Mouse (Mus musculus): Measurements from ENCODE around the gene Pank4.

Gene Pank4

GRCm38 (mm10) chr4:154963901-154964580, at the start of gene Pank4:
TSS of gene Pank4 (plus strand) at chr4:154964123.
- no peak for DNase-seq (ENCODE audit: extremely low spot score, low read depth, low spot score)

- DNase-seq (ENCODE audit: extremely low spot score, low read depth, low spot score) = no peak
Observed at GRCm38 (mm10) chr4:154914252-154914651, 49.7 kb upstream of the Pank4 start.

GRCm38 (mm10) chr4:154914707-154915106, 49.2 kb upstream of the Pank4 start:
- DNase-seq (ENCODE audit: extremely low spot score, low read depth, low spot score) = no peak

GRCm38 (mm10) chr4:154915286-154915685, 48.6 kb upstream of the Pank4 start:
- no peak for DNase-seq (ENCODE audit: extremely low spot score, low read depth, low spot score)

GRCm38 (mm10) chr4:154916662-154917061, 47.3 kb upstream of the Pank4 start:
- DNase-seq (ENCODE audit: extremely low spot score, low read depth, low spot score) = no peak

- DNase-seq (ENCODE audit: extremely low spot score, low read depth, low spot score) = no peak
Observed at GRCm38 (mm10) chr4:154922291-154922690, 41.6 kb upstream of the Pank4 start.

GRCm38 (mm10) chr4:154922931-154923330, 41.0 kb upstream of the Pank4 start:
- no peak for DNase-seq (ENCODE audit: extremely low spot score, low read depth, low spot score)

GRCm38 (mm10) chr4:154925413-154925812, 38.5 kb upstream of the Pank4 start:
- DNase-seq (ENCODE audit: extremely low spot score, low read depth, low spot score) = no peak

- no peak for DNase-seq (ENCODE audit: extremely low spot score, low read depth, low spot score)
Observed at GRCm38 (mm10) chr4:154926969-154927898, 36.7 kb upstream of the Pank4 start.

- no peak for DNase-seq (ENCODE audit: extremely low spot score, low read depth, low spot score)
Observed at GRCm38 (mm10) chr4:154927899-154928337, 36.0 kb upstream of the Pank4 start.

- no peak for DNase-seq (ENCODE audit: extremely low spot score, low read depth, low spot score)
Observed at GRCm38 (mm10) chr4:154928395-154929087, 35.4 kb upstream of the Pank4 start, which contains the start of gene Tnfrsf14. TSS of gene Tnfrsf14 (minus strand) at chr4:154928563.

GRCm38 (mm10) chr4:154929088-154929660, 34.7 kb upstream of the Pank4 start:
- DNase-seq (ENCODE audit: extremely low spot score, low read depth, low spot score) = no peak

GRCm38 (mm10) chr4:154933306-154933907, 30.5 kb upstream of the Pank4 start:
- DNase-seq (ENCODE audit: extremely low spot score, low read depth, low spot score) = no peak

GRCm38 (mm10) chr4:154934800-154935199, 29.1 kb upstream of the Pank4 start:
- DNase-seq (ENCODE audit: extremely low spot score, low read depth, low spot score) = no peak

- DNase-seq (ENCODE audit: extremely low spot score, low read depth, low spot score) = no peak
Observed at GRCm38 (mm10) chr4:154935788-154936187, 28.1 kb upstream of the Pank4 start.

- DNase-seq (ENCODE audit: extremely low spot score, low read depth, low spot score) = no peak
Observed at GRCm38 (mm10) chr4:154936542-154937255, 27.2 kb upstream of the Pank4 start.

GRCm38 (mm10) chr4:154937746-154938145, 26.2 kb upstream of the Pank4 start:
- no peak for DNase-seq (ENCODE audit: extremely low spot score, low read depth, low spot score)

GRCm38 (mm10) chr4:154940156-154940555, 23.8 kb upstream of the Pank4 start:
- DNase-seq (ENCODE audit: extremely low spot score, low read depth, low spot score) = no peak

GRCm38 (mm10) chr4:154941831-154942230, 22.1 kb upstream of the Pank4 start:
- no peak for DNase-seq (ENCODE audit: extremely low spot score, low read depth, low spot score)
